Mouse (Mus musculus) cerebellum, adult (tissue): Measurements from ENCODE around the gene Efcab7.

ENCODE experiments used
- ATAC-seq: cut with Nextera tagmentation; 2 replicates; pipeline ENCODE4 v1.9.2; 2017; ENCODE audit warnings: mild to moderate bottlenecking, moderate library complexity, mixed read lengths; ENCODE audit not compliant: insufficient number of reproducible peaks, low FRiP score, low TSS enrichment

The Efcab7 gene

GRCm38 (mm10) chr4:99829094-99830073 is at the start of gene Efcab7:
Gene Efcab7 (plus strand): TSS chr4:99829198.
- peak; percentile 93 for ATAC-seq

- no peak for ATAC-seq
Measured at GRCm38 (mm10) chr4:99792365-99792764, 36.6 kb upstream of the Efcab7 start.

GRCm38 (mm10) chr4:99816697-99817460 is 12.1 kb upstream of the Efcab7 start:
- no peak for ATAC-seq

GRCm38 (mm10) chr4:99828337-99828736 is 661 bp upstream of the Efcab7 start:
- no peak for ATAC-seq

GRCm38 (mm10) chr4:99828739-99829093 is 282 bp upstream of the Efcab7 start:
- ATAC-seq = no peak

GRCm38 (mm10) chr4:99881882-99882281 is 52.9 kb downstream of the Efcab7 start:
- no peak for ATAC-seq

- no peak for ATAC-seq
Measured at GRCm38 (mm10) chr4:99882405-99882804, 53.4 kb downstream of the Efcab7 start.

GRCm38 (mm10) chr4:99913894-99914451 is 85.0 kb downstream of the Efcab7 start:
- no peak for ATAC-seq

GRCm38 (mm10) chr4:99926380-99926779 is 97.4 kb downstream of the Efcab7 start:
- no peak for ATAC-seq

- no peak for ATAC-seq
Measured at GRCm38 (mm10) chr4:99928521-99928920, 99.5 kb downstream of the Efcab7 start.

- ATAC-seq = peak; percentile 91
Measured at GRCm38 (mm10) chr4:99929149-99929612, 100.2 kb downstream of the Efcab7 start, which contains the start of gene Pgm1. Gene Pgm1 (plus strand): TSS chr4:99929414.

- ATAC-seq = peak; percentile 92
Measured at GRCm38 (mm10) chr4:99929613-99930517, 100.9 kb downstream of the Efcab7 start, which contains the start of gene Itgb3bp. Gene Itgb3bp (minus strand): TSS chr4:99929813.

- no peak for ATAC-seq
Measured at GRCm38 (mm10) chr4:99930518-99931239, 101.7 kb downstream of the Efcab7 start.

- no peak for ATAC-seq
Measured at GRCm38 (mm10) chr4:99931240-99931580, 102.2 kb downstream of the Efcab7 start.

- ATAC-seq = no peak
Measured at GRCm38 (mm10) chr4:99931807-99932206, 102.8 kb downstream of the Efcab7 start.

- ATAC-seq = no peak
Measured at GRCm38 (mm10) chr4:99934859-99935258, 105.9 kb downstream of the Efcab7 start.

- ATAC-seq = no peak
Measured at GRCm38 (mm10) chr4:99936278-99936677, 107.3 kb downstream of the Efcab7 start.

GRCm38 (mm10) chr4:99939711-99940505 is 110.9 kb downstream of the Efcab7 start:
- ATAC-seq = no peak
